Mouse (Mus musculus) kidney, embryonic 14.5 days (tissue): ENCODE measurements around the gene Rep15. TPM values are rescaled to one million over a fixed set of nuclear protein-coding genes. Genes with fewer than 3 reads are reported as not detected.

Experiments used
- ATAC-seq: fragments of 200-750 bp; cut with Nextera tagmentation; 2 replicates; pipeline ENCODE4 v1.8.0; 2017; ENCODE audit warnings: moderate number of reproducible peaks, mild to moderate bottlenecking, moderate TSS enrichment, moderate library complexity; ENCODE audit not compliant: low FRiP score, low TSS enrichment
- H3K27ac ChIP-seq: fragments of 300-500 bp; sonication (generic); 2 replicates; pipeline ENCODE4 v1.5.1; 2014; ENCODE audit warnings: low read depth, mild to moderate bottlenecking, low read length, moderate library complexity, mixed read lengths
- H3K27me3 ChIP-seq: fragments of 300-500 bp; sonication (generic); 2 replicates; pipeline ENCODE4 v1.6.1; 2014; ENCODE audit warnings: mild to moderate bottlenecking, low read length; ENCODE audit not compliant: control insufficient read depth, insufficient read depth
- H3K36me3 ChIP-seq: fragments of 300-500 bp; sonication (generic); 2 replicates; pipeline ENCODE4 v1.6.1; 2014; ENCODE audit warnings: low read length, mixed read lengths; ENCODE audit not compliant: control insufficient read depth, insufficient read depth
- H3K4me1 ChIP-seq: fragments of 300-500 bp; sonication (generic); 2 replicates; pipeline ENCODE4 v1.6.1; 2014; ENCODE audit warnings: low read length, mixed read lengths; ENCODE audit not compliant: control insufficient read depth, insufficient read depth
- H3K4me2 ChIP-seq: fragments of 300-500 bp; sonication (generic); replicated peaks from 2 replicates; pipeline ENCODE4 v1.6.1; 2014; ENCODE audit warnings: low read depth, mild to moderate bottlenecking, low read length
- H3K4me3 ChIP-seq: fragments of 300-500 bp; sonication (generic); 2 replicates; pipeline ENCODE4 v1.5.1; 2014; ENCODE audit warnings: mild to moderate bottlenecking, low read length
- H3K9ac ChIP-seq: fragments of 300-500 bp; sonication (generic); 2 replicates; pipeline ENCODE4 v1.6.1; 2014; ENCODE audit warnings: low read depth, mild to moderate bottlenecking, low read length, moderate library complexity
- H3K9me3 ChIP-seq: fragments of 300-500 bp; sonication (generic); 2 replicates; pipeline ENCODE4 v1.6.1; 2016; ENCODE audit warnings: low read length; ENCODE audit not compliant: control insufficient read depth
- WGBS: fragments of 180-500 bp; shearing (Covaris S2); extraction: QIAGEN DNeasy Blood & Tissue Kit; methylation state at CpG from one replicate; pipeline ENCODE4 v1.1.7; 2014; 5-methylcytosine and 5-hydroxymethylcytosine counted together
- polyA plus RNA-seq: library from polyadenylated mRNA; unstranded; fragments of >200 nt; fragmentation: Nextera tagmentation; extraction: Ambion mirVana; gene quantifications from 2 replicates; pipeline ENCODE4 v1.2.1, GENCODE M21; 2014

Rep15 gene
- 1.6 and 1.7 TPM in 2 replicates for polyA plus RNA-seq

DNA sequence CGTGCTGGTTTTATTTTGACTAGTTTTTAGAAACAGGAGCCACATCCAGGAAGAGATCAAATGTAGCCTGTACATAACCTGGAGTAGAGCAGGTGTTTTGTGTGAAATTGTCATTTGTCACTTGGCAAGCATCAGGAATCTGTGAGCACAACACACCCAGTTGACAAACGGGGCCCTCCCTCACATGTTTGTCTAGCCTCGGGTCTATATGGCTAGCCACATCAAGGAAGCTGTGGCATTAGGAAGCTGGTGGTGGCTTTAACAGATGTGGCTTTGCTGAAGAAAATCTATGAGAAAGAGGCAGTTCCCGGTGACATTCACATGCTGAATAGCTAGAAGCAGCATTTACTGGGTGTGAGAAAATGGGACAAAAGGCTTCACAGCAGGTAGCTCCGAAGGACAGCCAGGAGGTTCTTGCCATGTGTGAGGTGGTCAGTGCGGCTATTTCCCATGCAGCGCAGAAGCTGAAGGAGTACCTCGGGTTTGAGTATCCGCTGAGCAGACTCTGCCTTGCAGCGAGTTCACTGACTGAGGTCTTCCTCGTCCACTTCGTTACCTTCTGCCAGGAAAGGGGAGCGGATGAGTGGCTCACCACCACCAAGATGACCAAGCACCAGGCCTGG, at the start of gene Rep15:
Rep15 (plus strand) TSS at position 282 of the 623 bp plus-strand sequence.
- ATAC-seq, result no peak

DNA sequence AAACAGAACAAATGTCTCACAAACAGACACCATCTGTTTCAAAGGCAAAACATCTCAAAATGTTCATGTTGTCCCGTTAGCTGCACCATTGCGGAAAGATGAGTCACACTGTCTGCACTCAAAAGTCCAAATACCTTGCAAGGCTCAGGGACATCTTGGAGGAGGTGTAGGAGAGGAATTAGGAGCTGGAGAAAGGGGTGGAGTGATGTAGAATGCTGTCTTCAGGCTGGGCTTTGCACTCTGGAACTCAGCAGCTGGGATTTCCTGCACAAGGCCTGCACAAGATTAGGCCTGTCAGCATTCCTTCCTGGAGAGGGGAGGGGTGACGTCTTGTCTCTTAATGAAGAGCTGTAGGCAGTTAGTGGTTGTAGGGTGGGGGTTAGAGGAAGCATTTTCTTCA, 47.8 kb upstream of the Rep15 start:
- Histone ChIP-seq H3K4me1 (no peaks in the 10 kb centered on the region), H3K4me3 (no peak overlapping the region), H3K4me2 (no peak overlapping the region), H3K36me3 (peaks cover 5% of the 10 kb centered on the region; the same call in 1 of the 2 replicates), H3K9ac (no peak overlapping the region), H3K27ac (no peak overlapping the region), H3K27me3 (no peaks in the 10 kb centered on the region), H3K9me3 (no peaks in the 10 kb centered on the region)
- no peak for ATAC-seq
- 86% methylated on average over 3 of the region's 3 CpGs for WGBS

More for the DNA sequence above, at the start of gene Rep15:
- Histone ChIP-seq H3K9me3 (no peaks in the 10 kb centered on the region), H3K4me2 (no peak within 1 kb of the TSS), H3K36me3 (peaks cover 40% of the 10 kb centered on the region), H3K4me1 (no peaks in the 10 kb centered on the region), H3K9ac (no peak within 1 kb of the TSS), H3K27ac (no peak within 1 kb of the TSS), H3K27me3 (no peaks in the 10 kb centered on the region), H3K4me3 (no peak within 1 kb of the TSS)
- WGBS, result 49% methylated on average over 13 of the region's 13 CpGs

- ATAC-seq, result no peak
- Histone ChIP-seq H3K4me3 (no peak overlapping the region), H3K9ac (no peak overlapping the region), H3K36me3 (peaks cover 30% of the 10 kb centered on the region), H3K9me3 (no peaks in the 10 kb centered on the region), H3K4me2 (no peak overlapping the region), H3K27me3 (no peaks in the 10 kb centered on the region), H3K4me1 (no peaks in the 10 kb centered on the region), H3K27ac (no peak overlapping the region)
- 39% methylated on average over 5 of the region's 5 CpGs for WGBS
Observed at GRCm38 (mm10) chr6:146994236-146994635, 38.1 kb upstream of the Rep15 start.

DNA sequence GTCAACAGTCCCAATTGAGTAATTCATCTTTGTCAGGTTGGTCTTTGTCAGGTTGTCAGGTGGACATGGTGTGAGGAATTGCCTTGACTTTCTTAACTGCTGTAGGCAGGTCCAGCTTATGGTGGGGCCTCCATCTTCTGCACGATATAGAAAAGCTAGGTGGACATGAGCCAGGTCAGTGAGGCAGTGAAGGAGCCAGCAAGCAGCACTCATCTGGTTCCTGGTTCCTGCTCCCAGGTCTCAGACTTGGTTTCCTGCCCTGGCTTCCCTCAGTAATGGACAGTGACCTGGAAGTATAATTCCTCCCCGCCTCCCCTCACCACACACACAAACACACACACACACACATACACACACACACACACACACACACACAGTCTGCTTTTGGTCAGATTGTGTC, 37.0 kb upstream of the Rep15 start:
- Histone ChIP-seq H3K9ac (no peak overlapping the region), H3K27ac (no peak overlapping the region), H3K27me3 (no peaks in the 10 kb centered on the region), H3K4me2 (no peak overlapping the region), H3K4me3 (no peak overlapping the region), H3K36me3 (peaks cover 32% of the 10 kb centered on the region), H3K4me1 (no peaks in the 10 kb centered on the region), H3K9me3 (no peaks in the 10 kb centered on the region)
- 86% methylated on average over 2 of the region's 2 CpGs for WGBS
- no peak for ATAC-seq

DNA sequence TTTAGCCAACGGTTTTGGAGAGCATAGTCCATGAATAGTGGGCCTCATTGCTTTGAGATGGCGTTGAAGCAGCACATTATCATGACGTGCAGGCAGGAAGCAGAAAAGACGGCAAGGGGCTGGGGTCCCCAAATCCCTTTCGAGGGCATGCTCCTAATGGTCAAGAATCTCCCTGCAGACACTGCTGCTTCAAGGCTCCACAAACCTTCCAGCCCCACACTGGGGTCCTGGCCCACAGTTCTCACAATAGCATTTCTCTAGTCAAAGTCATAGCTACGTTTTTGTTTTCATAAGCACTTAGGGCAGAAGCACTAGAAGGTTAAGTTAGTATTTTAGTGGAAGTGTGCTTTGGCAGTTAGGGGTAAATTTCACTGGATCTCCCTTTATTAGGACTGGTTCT, 36.5 kb upstream of the Rep15 start:
- H3K4me1 ChIP-seq, result no peaks in the 10 kb centered on the region
- no peak overlapping the region for H3K4me3 ChIP-seq
- H3K27ac ChIP-seq, result no peak overlapping the region
- H3K4me2 ChIP-seq, result no peak overlapping the region
- H3K9me3 ChIP-seq, result no peaks in the 10 kb centered on the region
- peaks cover 33% of the 10 kb centered on the region for H3K36me3 ChIP-seq
- H3K9ac ChIP-seq, result no peak overlapping the region
- H3K27me3 ChIP-seq, result no peaks in the 10 kb centered on the region
- no peak for ATAC-seq
- 85% methylated on average over 6 of the region's 6 CpGs for WGBS

DNA sequence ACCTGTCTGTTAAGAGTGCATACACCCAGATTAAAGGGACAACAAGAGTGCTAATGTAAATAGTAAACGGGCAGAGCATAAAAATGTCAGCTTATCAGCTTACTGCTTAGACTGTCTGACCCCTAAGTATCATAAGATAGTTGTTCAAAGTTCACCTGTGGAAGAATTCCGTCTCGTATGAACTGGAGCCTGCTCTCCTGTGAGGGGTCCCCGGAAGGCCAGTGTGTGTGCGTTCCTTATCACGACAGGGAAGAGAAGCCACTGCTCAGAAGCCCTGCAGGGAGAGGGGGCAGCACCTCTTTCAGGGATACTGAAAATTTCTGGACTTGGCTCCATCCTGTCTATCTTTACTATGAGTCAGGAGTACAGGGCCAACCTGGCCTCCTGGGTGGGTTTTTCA, 35.4 kb upstream of the Rep15 start:
- H3K36me3 ChIP-seq, result peaks cover 39% of the 10 kb centered on the region
- no peak overlapping the region for H3K4me2 ChIP-seq
- no peak overlapping the region for H3K4me3 ChIP-seq
- no peak for ATAC-seq
- 85% methylated on average over 6 of the region's 6 CpGs for WGBS
- no peaks in the 10 kb centered on the region for H3K4me1 ChIP-seq
- no peak overlapping the region for H3K27ac ChIP-seq
- H3K9me3 ChIP-seq, result no peaks in the 10 kb centered on the region
- H3K9ac ChIP-seq, result no peak overlapping the region
- no peaks in the 10 kb centered on the region for H3K27me3 ChIP-seq

DNA sequence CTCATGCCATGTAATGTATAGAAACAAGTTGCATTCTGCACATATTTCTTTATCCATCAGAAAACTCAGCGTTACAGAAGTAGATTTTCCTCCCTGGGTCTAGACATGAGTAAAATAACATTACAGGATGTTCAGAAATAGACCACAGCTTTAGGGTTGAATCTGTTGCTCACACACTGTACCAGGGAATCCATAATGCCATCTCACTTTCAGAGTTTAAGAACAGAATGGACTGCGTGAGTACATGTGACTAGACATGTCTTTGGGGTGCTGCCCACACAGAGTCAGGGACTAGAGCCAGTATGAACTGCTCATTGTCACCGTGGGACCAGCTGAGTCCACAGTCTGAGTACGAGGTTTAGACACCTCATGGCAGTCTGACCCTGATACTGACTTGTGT, 33.7 kb upstream of the Rep15 start:
- WGBS, result 88% methylated on average over 4 of the region's 4 CpGs

DNA sequence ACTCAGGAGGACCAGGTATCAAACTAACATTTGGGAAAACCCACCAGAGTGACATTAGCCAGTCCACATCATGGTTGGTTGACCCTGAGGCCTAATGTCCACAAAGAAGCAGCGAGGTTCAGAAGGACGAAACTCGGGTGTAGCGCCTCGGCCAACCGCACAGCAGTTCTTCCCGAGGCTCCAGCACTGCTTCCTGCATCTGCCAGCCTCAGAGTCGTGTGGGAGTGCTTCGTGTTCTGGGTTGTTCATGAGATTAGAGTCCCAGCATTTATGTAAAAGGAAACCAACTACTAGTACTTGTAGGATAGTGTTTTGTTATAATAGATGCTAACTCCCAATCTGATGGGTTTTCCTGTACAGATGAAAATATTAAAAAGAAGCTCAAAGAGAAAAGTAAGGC, 33.1 kb upstream of the Rep15 start:
- H3K9me3 ChIP-seq, result no peaks in the 10 kb centered on the region
- no peak overlapping the region for H3K4me3 ChIP-seq
- 68% methylated on average over 9 of the region's 9 CpGs for WGBS
- H3K36me3 ChIP-seq, result peaks cover 49% of the 10 kb centered on the region
- no peak for ATAC-seq
- no peak overlapping the region for H3K4me2 ChIP-seq
- no peak overlapping the region for H3K9ac ChIP-seq
- H3K4me1 ChIP-seq, result no peaks in the 10 kb centered on the region
- no peak overlapping the region for H3K27ac ChIP-seq
- H3K27me3 ChIP-seq, result no peaks in the 10 kb centered on the region

More for the DNA sequence above, 33.7 kb upstream of the Rep15 start:
- no peaks in the 10 kb centered on the region for H3K4me1 ChIP-seq
- H3K36me3 ChIP-seq, result peaks cover 49% of the 10 kb centered on the region
- H3K9ac ChIP-seq, result no peak overlapping the region
- H3K27me3 ChIP-seq, result no peaks in the 10 kb centered on the region
- ATAC-seq, result no peak
- H3K4me3 ChIP-seq, result no peak overlapping the region
- no peak overlapping the region for H3K4me2 ChIP-seq
- H3K27ac ChIP-seq, result no peak overlapping the region
- no peaks in the 10 kb centered on the region for H3K9me3 ChIP-seq

GRCm38 (mm10) chr6:146999755-147000154, 32.6 kb upstream of the Rep15 start:
- H3K27ac ChIP-seq, result no peak overlapping the region
- ATAC-seq, result 0 out of 2 replicates have a peak, but pooled peaks have one; percentile 46
- WGBS, result 31% methylated on average over 2 of the region's 2 CpGs
- peaks cover 50% of the 10 kb centered on the region for H3K36me3 ChIP-seq
- H3K4me2 ChIP-seq, result no peak overlapping the region
- H3K4me3 ChIP-seq, result no peak overlapping the region
- no peaks in the 10 kb centered on the region for H3K9me3 ChIP-seq
- H3K4me1 ChIP-seq, result no peaks in the 10 kb centered on the region
- H3K9ac ChIP-seq, result no peak overlapping the region
- no peaks in the 10 kb centered on the region for H3K27me3 ChIP-seq
